Mouse (Mus musculus) megakaryocyte, adult 5-6 weeks (primary cell): Measurements from ENCODE around the gene Hspb6. TPM values are rescaled to one million over a fixed set of nuclear protein-coding genes. Genes with fewer than 3 reads are reported as not detected.

Experiments
- ATAC-seq: 2 replicates; pipeline ENCODE4 v1.8.0; 2016; ENCODE audit warnings: mild to moderate bottlenecking, inconsistent platforms; ENCODE audit not compliant: poor library complexity, severe bottlenecking
- total RNA-seq, 2 experiments: library from RNA; stranded (forward) in 1 of 2; stranded (reverse) in 1 of 2; fragments of 153-499, 151-499 nt in 1 of 2; fragments of 221-1000, 200-1000 nt in 1 of 2; gene quantifications; 2 replicates each; pipeline versions ENCODE4 v1.2.3 to v1.2.4; 2015 to 2017

Hspb6 gene
- total RNA-seq, 2 experiments from 2014 or later, result 3.8 to 11.0 TPM

DNA sequence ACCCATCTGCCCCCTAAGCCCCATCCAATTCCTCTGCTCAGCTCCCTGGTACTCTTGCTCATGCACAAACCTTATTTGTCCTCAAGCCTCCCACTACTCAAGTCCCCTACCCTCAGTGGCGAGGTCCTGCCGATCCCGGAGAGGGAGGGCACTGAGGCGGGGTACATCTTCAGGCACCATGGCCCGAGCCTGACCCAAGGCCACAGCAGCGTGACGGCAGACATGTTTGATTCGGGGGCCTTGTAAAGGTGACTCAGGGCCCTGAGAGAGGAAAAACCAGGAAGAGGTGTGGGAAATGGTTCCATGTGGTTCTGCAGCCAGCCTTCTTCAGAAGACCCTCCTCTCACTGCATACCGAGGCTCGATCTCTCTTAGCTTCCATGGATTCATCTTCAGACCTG is 32.4 kb downstream of the Hspb6 start:
- no peak for ATAC-seq

DNA sequence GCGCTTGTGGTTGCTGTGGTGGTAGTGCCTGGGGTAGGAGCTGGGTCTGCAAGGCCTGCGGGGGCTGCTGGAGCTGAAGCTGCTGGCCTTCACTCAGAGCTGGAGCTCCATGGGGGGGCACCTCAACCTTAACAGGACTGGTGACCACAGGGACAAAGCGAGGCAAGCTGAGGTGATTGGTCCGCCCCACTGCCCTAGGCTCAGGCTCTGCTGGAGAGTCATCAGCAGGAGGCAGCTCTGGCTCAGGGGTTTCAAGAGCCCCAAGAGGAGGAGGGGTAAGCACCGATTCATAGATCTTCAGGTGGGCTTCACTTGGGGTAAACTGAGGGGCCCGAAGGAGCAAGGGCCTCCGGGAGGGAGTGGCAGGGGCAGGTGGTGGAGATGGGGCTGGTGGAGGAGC is 33.2 kb downstream of the Hspb6 start:
- no peak for ATAC-seq

- no peak for ATAC-seq
Measured at GRCm38 (mm10) chr7:30586455-30587020, 34.6 kb downstream of the Hspb6 start.

- no peak for ATAC-seq
Measured at GRCm38 (mm10) chr7:30587842-30588667, 36.1 kb downstream of the Hspb6 start.

- peak; percentile 90 for ATAC-seq
Measured at GRCm38 (mm10) chr7:30588676-30589434, 36.9 kb downstream of the Hspb6 start, which contains the start of gene Kmt2b. Gene Kmt2b (minus strand): TSS chr7:30588726.

DNA sequence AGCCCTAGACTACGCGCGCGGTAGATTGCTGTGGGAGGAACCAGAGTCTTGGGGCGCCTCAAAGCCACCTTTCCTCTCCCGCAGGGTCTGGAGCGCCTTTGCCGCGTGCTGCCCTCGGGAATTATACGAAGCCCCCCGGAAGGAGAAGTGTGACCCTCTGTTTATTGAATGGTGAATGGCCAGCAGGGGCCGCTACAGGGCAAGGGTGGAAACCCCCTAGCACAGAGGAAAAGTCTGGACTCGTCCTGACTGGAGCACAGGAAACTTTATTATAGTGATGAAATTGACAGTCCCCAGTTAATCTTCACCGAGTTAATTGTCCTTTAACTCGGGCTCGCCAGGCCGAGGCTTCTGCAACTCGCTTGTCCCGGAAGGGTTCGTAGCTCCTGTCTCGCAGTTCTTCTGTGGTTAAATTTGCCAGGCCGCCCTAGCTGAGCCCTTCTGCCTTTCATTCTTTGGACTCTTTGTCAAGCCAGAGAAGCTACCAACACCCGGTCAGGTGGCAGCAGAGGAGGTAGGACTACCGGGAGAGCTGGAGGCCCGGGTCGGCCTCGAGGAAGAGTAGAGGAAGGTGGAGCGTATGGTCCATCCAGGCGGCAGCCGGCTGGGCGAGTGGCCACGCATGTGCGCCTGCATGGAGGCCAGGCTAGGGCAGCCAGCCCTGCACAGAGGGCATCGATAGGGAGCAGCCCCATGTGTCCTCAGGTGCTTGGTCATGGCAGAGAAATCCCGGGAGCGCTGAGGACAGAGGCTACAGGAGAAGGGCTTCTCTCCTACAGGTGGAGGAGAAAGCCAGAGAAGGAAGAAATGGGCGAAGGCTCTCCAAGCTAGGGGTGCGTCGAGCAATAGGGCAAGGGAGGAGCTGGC is 37.7 kb downstream of the Hspb6 start:
- ATAC-seq, result peak; percentile 51

GRCm38 (mm10) chr7:30590927-30591604 is 39.1 kb downstream of the Hspb6 start:
- ATAC-seq, result no peak

DNA sequence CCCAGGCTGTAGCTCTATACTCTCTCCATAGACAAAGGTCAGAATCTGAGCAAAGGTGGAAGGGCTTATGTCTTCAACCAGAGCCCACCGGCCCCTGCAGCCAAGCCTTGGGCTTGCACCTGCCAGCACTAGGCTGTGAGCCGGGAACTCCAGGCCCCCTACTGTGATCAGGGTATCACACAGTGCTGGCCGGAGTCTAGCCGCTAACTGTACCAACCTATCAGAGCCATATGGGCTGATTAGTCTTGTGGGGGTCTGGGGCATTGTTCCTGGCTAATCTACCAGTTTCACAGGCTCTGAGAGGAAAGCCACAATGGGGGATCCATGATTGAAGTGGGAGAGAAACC is 39.6 kb downstream of the Hspb6 start:
- ATAC-seq, result no peak

DNA sequence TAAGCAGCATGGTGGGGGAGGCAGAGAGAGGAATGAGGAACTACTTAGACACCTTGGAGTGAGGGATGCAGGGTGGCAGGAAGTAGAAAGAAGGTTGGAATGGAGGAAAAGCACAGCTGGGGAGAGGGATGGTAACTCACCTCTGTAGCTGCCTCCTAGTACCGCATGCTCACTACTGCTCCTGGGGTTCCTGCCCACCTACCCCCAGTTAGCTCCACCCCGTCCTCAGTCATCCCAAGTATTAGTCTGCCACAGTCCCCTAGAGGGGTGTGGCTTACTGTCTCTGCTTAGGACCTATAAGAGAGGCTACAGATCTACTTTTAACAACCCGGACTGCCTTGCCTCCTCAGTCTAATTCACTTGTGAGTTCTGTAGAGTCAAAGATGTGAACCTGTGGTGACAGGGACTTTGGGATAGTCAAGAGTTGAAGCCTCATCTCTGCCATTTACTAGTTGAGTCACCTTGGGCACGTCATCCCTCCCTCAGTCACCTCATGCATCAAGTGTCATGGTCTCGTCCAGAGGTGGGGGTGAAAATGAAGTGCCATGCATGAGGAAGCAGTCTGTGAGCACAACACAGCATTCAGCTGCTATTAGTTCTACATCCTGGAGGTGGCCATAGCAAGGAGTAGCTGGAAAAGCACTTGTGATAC is 40.9 kb downstream of the Hspb6 start:
- no peak for ATAC-seq

DNA sequence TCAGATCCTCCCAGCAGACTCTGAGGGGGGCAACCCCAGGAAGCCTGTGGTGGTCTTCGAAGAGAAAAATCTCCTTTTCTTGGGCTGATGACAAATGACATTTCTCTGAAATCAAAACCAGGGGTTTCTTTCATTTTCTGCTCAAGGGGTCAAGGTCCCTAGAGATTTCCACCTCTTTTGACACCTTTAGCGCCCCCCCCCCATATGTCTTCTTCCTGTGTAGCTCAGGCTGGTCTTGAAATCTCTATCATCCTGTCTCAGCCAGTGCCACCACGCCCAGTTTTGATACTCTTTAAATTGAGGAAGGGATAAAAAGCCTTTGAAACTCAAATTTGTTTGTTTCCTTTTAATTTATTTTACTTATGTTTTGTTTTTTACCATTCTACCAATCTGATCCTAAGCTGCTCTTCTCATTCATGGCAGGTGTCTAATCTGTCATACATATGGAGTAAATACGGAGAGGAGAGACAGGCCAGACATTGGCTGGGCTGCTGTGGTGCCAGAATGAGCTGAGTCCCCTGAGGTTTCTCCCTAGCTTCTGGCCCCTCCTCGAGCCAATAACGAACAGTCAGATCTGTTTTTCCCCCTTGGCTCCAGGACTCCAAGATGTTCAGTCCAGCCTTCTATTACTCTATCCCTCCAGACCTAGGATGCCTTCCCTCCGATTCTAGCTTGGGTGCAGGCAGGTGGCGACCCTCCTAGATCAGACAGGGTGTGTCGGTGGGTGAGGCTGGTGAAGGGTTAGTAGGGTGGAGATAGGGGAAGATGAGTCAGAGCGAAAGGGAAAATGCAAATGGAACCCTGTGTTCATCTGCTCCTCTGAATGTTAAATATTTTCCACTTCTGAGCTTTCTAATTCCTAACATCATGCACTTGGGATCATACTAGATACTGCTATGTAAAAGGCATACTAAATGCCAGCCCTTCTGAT is 41.9 kb downstream of the Hspb6 start:
- ATAC-seq, result no peak

- peak; percentile 25; the same call in 1 of the 2 replicates for ATAC-seq
Measured at GRCm38 (mm10) chr7:30594510-30595024, 42.6 kb downstream of the Hspb6 start.

DNA sequence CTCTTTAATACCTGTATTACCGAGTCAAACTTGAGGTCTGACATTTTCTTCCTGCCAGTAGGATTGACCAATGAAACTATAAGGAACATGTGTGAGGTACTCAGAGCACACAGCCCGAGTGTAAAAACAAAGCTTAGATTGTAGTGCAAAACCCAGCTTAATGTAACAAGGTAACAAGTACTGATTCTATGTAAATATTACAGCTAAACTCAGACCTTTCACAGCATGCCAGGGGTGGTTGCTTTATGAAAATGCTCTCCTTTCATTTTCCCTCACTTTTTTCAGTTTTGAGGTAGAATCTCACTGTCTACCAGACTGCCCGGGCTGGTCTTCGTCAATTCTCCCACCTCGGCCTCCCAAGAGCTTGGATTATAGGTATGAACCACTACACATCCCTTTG is 44.1 kb downstream of the Hspb6 start:
- no peak for ATAC-seq

DNA sequence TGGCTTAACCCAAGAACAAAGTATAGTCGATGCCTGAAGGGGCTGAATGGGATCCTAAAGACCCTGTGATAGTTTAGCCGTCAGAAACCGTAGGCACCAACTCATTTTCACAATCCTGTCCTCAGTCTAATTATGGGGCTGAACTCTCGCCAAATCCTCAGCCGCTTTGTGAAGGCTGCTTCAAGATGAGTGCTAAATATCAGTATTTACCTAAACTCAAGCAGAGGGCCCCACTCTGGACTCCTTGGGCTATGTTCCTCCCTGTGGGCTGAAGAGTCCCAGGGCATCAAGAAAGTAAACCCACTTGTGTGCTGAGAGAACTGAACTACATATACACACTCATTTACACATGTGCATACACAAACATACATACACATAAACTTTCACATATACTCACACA is 44.8 kb downstream of the Hspb6 start:
- ATAC-seq, result no peak

DNA sequence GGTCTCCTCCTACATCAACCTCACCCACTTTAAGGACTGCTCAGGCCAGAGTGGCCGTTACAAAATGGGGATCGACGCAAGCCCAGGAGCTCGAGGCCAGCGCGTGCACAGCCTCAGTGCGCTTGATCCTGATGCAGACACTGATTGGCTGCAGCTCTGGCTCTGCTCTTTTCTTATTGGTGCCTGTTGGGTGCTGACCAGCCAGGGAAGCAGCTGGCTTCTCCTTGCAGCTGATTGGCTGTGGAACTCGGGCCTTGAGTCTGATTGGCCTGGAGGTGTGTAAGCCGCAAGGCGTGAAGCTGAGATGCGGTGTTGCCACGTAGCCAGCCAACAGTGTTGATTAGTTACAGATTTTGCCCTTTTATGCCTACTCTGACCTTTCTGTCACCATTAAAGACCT is 46.8 kb downstream of the Hspb6 start, which contains the start of gene Zbtb32:
Zbtb32 (minus strand) TSS at position 124 of the 400 bp plus-strand sequence.
- ATAC-seq, result no peak

DNA sequence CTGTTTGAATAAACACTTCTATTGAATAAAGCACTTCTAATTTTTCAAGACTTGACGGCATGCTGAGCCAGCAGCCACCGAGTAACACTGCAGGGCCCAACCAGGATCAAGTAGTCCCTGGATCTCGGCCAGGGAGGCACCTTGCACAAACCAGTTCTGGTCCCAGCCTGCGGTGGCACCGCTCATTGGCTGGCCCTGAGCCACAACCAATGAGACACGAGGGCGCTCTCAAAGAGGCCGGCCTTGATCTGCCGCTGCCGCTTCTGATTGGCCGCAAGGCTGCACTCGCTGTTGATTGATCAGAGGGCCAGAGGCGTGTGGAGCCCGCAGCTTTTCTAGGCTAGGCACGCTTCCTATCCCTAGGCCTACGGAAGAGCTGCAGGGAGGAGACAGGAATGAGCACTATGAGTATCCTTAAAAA is 48.0 kb downstream of the Hspb6 start:
- ATAC-seq, result peak; percentile 97

DNA sequence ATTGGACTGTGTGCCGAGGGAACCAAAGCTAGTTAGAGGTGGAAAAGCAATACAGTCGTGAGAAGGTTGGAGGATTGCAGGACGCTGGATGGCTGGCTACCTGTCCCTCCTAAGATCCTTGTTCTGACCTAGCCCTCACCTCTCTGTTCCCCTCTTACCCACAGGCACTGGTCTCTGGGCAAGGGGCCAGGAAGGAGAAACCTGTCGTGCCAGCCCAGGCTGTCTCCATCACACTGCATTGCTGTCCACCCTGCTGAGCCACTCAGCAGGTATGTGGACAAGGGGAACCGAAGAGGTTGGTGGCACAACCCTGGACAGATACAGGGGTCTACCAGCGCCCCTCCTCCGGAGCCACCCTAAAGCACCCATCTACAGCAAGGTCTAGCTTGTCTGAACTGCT is 48.7 kb downstream of the Hspb6 start:
- ATAC-seq, result no peak

DNA sequence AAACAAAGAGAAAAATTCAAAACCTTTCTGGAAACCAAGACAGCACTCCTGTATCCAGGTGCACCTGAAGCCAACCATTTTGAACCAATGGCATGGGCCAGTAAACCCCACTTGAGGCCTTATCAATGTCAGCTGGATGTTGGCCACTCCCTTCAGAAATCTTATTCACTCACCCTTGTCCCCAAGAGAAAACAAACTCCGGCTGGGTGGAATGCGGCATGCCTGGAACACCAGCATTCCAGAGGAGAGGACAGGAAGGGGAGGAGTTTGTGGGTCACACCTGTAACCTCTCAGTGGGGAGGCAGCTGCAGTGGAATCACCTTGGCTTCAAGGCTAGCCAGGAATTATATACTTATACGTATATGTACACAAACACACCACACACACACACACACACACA is 50.6 kb downstream of the Hspb6 start:
- no peak for ATAC-seq

DNA sequence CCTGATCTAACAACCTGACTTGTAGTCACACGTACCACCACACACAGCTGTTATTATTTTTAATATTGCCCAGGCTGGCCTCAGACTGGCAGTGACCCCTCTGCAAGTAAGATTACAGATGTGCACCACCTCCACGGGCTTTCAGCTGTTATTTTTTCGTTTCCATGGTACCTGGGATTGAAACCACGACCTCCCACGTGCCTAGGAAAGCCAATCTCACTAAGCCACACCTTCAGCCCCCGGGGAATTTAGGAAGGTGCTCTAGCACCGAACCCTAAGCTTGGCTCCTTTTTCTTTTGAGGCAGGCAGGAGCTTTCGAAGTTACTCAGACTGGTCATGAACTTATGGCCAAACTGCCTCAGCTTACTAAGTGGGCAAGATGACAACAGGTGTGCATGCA is 52.4 kb downstream of the Hspb6 start:
- no peak for ATAC-seq
